Mouse (Mus musculus) layer of hippocampus, adult 9-10 months (tissue): ENCODE measurements around the gene Trp53inp2.
A peak's percentile ranks its signal among the peaks of the same experiment; 100 is the strongest.

Source experiments
- DNase-seq: peaks from one replicate; pipeline ENCODE4 v3.0.0; 2022; ENCODE audit warnings: low spot score

The Trp53inp2 gene

DNA sequence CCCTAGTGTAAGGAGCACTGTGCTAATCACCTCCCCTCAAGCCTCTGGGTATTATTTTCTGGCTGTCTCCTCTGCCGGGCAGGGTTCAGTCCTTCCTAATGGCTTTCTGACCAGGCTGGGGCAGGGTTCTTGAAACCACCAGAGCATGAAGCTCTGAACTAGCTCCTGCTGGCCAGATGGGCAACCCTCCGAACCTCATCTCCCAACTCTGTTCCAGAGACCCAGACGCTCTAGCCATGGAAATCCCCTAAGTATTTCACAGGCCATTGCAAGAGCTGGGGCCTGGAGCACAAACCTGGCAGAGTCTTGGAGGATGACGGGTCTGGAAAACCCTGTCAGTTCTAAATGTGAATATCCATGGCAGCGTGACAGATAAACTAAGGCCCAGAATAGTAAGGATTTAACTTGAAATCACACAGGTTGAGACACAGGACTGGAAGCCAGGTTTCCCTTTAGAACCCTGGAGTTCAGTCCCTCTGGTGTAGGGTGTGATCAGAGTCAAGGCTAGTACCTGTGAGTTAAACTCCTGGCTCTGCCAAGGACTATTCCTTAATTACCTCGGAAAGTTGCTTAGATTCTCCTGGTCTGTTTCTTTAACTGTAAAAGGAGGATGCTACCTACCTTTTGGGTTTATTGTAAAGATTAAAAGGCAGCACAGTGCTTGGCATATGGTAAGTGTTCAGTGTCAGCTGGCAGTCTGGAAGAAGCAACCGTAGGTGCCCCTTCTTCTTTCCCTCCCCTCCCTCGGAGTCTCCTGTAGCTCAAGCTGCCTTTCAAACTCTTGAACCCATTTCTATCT, at the start of gene Trp53inp2:
Gene Trp53inp2, plus strand, starts transcription at position 799 of the 799 bp plus-strand sequence.
- no peak for DNase-seq

DNA sequence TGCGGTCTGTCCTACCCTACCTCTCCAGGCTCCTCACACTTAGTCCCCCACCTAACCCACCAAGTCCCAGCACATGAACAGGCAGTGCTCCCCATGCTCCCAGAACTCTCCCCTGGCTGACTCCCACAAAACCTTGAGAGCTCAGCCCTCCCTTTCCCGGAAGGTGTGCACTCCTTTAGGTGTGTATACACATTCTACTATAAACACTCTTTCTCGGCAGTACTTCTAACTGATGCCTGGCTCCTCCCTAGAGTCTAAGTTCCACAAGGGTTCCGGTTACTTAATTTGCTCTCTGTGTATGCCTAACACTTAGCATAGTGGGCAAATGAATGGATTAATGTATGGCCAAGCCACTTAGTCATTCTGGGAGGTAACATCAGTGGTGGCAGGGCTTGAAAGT, 49.5 kb upstream of the Trp53inp2 start:
- DNase-seq, result no peak

DNA sequence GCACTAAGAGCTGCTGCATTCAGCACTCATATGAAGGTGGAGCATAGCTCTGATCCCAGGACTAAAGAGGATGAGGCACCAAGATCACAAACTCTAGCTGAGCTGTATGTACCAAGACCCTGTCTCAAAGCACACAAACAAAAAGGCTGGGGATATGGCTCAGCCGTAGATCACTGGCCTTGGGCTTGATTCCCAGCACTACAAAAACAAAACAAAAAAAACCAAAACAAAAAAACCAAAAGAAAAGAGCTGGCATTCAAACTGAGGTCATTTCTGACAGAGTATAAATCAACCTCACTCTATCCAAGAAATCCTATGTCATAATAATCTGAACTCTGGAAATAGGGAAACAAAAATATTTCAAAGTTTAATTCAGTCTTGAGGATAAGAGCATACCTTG, 47.4 kb upstream of the Trp53inp2 start:
- no peak for DNase-seq

DNA sequence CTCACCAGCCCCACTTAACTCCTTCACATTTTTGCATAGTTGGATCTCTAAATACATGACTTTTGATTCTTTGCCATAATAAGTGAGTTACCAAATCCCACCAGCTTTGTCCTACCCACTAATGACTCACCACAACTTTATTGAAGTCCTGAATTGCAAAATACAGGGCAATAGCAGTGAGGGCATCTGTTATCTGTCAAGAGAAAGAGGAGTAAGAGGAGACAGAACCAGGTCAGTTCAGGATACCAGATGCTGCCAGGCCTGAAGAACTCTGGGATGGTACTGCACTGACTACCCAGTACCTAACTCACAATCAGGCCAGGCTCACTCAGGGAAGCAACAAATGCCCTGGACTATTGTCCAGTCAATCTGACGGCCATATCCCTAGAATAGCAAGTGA, 45.6 kb upstream of the Trp53inp2 start:
- DNase-seq, result no peak

DNA sequence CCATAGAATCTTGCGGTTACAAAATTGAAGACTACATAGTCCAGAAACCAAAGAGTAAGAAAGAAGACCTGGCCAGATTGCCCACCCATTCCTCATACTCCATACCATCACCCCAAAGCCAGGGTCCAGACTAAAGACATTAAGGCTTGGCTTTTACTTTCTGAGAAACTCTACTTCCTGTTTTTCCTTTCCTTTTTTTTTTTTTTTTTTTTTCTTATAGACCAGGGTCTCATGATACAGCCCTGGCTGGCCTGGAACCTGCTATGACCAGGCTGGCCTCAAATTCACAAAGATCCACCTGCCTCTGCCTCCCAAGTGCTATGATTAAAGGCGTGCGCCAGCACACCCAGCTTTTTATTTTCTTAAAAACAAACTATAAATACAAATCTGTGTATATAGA, 44.6 kb upstream of the Trp53inp2 start:
- DNase-seq, result no peak

DNA sequence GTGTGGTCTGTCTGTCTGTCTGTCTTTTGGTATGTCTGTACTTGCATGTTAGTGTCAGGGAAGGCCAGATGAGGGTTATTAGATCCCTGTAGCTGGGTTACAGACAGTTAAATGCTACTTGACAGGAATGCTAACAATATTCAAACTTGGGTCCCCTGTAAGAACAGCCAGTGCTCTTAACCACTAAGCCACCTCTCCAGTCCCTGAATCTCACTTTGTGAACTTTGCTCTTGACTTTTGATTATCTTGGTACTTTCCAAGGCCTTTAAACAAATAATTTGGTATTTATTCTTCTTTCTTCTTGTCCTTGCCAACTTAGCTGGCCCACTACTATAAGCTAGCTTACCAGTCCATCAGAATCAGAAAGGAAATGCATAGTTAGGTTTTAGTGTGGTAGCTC, 40.7 kb upstream of the Trp53inp2 start:
- no peak for DNase-seq

DNA sequence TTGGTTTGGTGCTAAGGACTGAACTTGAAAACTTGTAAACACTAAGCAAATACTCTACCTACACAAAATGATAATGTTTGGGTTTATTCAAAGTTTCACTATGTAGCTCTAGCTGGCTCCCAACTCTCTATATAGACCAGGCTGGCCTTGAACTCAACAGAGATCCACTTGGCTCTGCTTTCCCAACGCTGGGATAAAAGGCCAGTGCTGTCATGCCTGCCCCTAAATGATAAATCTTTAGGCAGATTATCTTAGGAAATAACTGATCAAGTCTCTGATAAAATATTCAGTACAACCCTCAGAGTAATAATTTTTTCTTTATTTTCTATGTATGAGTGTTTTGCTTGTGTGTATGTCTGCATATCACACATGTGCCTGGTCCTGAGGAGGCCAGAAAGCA, 34.2 kb upstream of the Trp53inp2 start:
- no peak for DNase-seq

DNA sequence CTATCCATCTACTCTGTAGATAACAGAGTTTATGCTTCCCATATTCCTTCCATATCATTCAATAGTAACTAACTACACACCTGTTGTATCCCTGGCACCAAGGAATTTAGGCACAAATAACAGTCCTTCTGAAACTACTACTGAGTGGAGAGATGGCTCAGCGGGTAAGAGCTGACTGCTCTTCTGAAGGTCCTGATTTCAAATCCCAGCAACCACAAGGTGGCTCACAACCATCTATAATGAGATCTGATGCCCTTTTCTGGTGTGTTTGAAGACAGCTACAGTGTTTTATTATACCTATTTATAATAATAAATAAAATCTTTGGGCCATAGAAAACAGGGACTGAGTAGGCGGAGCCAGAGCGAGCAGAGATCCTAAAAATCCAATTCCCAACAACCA, 26.5 kb upstream of the Trp53inp2 start:
- DNase-seq, result no peak

DNA sequence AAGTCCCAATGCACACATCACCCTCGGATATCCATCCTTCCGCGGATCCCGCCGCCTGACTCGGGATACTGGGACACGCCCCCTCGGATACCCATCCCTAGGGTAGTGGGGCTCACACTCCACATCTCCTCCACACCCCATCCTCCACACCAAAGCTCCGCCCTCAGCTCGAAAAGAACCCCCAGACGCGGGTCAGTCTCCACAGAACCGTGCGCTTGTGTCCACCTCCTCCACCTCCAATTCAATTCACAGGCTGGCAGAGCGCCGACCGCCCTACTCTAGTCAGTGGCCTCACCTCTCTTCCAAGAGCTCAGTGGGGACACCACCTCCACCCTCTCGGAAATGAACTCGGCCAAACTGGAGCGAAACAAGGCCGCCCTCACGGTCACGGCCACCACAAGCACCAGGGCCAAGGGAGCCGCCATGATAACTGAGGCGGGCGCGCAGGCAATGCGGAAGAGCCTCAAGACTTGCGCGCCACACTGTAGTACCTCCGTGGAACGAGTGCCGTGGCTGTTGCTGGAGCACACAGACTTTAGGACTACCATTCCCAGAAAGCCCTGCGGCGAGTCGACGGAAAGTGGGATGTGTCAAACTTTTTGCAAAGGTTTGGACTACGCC, 23.8 kb upstream of the Trp53inp2 start, which contains the start of gene Pigu:
Gene Pigu, minus strand, starts transcription at position 460 of the 621 bp plus-strand sequence.
- peak; percentile 87 for DNase-seq

DNA sequence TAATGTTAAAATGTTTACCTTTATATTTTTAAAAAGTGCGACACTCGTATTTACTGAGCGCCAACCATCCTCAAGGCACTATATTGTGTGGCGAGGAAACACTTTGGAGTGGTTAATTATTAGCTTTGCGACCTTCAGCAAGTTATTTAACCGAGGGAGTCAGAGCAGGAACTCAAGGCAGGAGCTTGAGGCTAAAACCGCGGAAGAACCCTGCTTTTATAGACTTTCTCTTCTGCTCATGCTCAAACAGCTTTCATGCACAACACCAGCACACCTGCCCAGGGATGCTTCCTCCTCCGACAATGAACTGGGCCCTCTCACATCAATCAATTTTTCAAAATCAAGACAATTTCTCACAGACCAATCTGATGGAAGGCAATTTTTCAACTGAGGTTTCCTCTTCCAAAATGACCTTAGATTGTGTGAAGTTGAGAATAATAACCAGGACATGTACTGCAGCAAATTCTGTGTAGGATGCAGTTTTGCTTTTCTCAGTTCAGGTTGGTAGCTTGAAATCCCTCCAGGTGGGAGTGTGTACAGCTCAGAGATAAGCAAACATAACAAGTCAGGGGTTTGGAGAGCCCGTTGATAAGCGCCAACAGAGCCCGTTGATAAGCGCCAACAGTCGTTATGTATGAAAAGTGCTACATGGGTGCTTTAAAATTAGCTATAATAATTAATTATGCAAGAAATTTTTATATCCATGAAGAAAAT, 23.0 kb upstream of the Trp53inp2 start:
- DNase-seq, result no peak

DNA sequence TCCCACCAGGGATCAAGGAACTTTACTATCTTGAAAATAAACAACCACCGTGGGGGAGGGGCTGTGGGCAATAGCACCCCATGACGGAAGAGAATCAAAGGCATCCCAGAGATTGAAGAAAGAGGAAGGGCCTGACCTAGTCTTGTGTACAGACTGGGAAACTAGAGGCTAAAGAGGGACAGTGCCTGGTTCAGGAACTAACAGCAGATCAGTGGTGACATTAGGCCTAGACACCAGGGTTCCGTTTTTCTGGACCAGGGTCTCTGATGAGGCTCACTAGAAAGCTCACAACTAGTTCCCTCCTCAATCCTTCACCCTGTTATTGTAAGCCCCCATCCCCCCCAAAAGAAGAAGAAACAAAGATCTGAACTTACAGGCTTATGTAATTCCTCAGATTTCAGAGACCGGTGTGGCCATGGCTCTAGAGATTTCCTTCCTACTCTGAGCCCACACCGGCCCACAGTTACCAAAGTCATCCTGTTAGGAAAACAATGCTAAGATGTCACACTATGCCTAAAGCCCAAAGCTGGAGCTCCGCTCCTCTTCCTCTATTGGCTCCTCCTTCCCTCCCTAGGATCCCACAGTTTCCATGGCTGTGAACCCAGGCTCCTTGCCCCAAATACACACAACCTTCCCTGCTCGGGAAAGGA, 13.1 kb upstream of the Trp53inp2 start:
- no peak for DNase-seq

DNA sequence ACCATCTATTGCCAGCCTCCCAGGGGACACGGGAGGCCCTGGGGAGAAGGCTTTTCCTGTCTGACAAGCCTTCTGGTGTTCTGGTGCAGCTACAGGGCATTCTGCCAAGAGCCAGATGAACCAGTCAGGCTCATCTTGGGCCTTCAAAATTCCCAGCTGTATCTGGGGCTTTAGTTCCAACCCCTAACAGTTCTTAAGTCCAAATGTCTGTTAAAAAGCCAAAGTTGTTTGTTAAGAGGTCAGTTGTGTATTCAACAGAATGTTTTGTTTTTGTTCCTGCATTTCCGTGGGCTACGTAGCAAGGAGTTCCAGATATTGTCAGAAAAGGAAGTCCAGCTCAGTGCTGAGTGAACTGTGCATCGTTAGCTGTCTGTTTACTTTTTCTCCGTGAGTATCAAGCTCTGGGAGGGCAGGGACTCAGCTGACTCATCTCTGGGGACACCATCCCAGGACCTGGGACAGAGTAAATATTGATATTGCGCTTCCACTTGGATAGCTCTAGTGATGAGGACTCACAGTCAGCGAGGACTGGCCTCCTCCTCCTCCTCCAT, 11.5 kb upstream of the Trp53inp2 start:
- no peak for DNase-seq

DNA sequence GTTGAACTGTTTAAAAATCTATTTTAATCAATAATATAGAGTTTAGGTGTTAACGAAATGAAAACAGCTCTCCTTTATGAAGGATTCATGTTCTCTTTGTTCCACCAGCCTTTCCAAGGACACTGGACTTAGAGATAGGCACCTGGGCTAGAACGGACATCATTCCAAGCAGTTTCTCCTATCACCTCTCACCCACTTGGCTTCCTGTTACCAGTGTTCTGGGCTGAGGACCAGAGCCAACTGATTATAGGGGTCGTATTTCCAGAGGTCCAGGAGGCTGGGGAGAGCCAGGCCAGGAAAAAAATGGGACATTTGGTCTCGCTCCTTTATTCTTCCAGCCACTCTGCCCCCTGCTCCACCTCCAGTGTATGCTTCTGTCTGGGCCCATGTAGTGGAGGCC, 8.4 kb upstream of the Trp53inp2 start:
- DNase-seq, result no peak

DNA sequence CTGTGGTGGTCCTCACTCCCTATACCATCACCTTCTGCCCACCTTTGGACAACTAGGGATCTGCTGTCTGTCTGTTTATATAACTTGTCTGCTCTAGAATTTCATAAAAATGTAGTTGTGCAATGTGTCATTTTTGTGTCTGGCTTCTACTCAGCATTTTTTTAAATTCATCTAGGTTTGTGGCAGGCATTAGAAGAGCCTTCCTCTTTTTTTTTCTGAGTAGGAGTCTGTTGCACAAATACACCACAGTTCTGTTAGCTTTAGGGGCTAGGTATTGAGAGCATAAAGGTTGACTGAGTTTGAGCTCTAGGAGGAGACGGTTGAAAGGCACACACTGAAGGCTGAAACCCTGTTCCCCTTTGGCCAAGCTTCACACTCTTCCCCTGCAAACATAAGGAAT, 7.6 kb upstream of the Trp53inp2 start:
- no peak for DNase-seq

DNA sequence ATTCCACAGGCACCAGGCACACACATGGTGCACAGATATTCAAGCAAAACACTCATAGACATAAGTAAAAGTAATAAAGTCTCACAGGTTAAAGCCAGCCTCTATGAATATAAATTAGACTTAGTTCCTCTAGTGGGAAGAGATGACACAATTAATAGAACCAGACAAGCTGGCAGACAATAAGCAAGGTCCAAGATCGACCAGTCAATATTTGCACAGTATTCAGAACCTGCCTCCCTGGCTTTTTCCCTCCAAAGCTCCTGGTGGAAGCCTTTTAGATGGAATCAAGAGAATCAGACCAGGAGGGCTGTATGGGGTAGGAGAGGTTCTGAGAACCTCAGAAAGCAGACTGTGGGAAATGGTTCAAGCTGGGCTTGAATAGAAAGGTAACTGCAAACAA, 7.0 kb upstream of the Trp53inp2 start:
- DNase-seq, result no peak

DNA sequence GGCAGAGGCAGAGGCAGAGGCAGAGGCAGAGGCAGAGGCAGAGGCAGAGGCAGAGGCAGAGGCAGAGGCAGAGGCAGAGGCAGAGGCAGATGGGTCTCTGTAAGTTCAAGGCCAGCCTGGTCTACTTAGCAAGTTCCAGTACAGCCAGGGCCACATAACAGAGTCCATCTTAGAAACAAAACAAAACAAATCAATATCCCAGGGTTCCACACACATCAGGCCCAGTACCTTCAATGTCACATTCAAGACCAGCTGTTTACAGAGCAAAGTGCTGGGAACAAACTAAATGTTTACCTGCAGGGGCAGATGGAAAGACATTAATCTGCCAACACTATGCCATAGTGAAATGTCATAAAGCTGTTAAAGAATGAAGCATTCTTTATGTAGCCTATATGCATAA, 6.3 kb upstream of the Trp53inp2 start:
- no peak for DNase-seq

DNA sequence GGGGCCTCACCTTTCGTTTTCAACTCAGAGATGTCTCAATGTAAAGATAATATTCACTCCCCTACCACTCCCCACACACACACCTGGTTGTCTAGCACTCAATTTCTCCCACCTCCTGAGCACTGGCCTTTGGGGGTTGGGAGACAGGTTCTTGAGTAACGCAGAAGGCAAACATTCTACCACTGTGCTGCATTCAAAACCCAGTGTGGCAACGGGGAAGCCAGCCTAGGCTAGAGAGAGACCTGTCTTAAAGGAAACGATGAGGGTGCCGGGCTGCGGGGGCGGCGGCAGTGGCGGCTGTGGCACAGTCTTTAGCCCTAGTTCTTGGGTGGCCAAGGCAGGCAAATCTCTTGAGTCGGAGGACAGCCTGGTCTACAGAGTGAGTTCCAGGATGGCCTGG, 4.7 kb upstream of the Trp53inp2 start:
- no peak for DNase-seq

DNA sequence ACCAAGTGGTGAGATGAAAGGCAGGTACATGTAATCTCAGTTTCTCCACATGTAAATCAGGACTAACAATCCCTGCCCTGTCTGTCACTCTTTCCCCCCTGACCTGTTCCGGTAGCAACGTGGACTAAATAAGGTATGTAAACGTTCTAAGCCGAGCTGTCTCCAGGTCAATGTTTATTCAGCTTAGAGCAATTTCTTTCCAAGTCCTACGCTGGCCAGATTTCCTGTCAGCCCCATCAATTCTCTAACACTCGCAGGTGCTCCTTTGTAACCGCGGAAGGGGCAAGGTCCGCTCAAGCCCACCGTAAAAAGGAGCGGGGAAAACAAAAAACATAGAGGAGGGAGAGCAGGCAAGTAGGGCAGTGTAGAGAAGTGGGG, 190 bp downstream of the Trp53inp2 start:
- no peak for DNase-seq

DNA sequence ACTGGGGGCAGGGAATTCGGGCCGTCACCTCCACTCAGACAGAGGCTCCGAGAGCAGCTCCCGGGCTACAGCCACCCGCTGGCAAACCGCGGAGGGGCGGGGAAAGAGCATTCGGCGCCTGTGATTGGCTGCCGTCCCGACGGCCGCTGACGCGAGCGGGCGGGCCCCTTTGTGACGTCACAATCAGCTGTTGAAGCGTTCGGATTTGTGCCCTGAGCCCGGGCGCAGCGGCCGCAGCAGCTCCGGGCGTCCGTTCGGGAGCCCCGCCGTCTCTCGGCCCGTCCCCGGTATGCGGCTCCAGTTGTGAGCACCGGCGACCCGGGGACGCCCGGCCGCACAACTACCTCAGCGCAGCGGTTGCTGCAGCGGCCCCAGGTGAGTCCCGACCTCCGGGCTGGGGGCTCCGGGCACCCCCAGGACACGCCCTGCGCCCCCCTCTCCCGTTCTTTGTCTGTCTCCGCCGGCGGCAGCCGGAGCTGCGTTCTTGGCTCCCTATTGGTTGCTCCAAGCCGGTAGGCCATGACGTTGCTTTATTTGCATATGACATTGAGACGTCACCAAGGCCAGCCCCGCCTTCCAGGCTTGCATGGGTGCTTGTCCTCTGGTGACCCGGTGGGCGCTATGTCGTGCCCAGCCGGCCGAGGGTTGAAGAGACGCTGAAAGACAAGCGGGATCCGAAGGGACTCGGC, 928 bp downstream of the Trp53inp2 start:
- DNase-seq, result peak; percentile 92

DNA sequence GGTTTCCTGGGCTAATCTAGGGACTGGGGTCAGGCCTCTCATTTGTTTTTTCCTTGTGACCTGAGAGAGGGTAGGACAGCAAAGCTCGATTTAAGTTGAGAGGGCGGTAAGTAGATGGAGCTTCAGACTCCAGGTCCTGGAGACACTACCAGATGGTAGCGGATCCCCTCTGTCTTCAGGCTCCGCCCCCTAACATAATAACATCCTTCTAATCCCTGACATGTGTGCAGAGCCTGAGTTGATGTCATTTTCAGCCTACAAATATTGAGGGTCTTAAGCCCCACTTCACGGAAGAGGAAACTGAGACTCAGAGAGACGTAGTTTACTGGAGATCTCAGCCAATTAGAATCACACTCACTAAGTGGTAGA, 1.5 kb downstream of the Trp53inp2 start:
- DNase-seq, result no peak

DNA sequence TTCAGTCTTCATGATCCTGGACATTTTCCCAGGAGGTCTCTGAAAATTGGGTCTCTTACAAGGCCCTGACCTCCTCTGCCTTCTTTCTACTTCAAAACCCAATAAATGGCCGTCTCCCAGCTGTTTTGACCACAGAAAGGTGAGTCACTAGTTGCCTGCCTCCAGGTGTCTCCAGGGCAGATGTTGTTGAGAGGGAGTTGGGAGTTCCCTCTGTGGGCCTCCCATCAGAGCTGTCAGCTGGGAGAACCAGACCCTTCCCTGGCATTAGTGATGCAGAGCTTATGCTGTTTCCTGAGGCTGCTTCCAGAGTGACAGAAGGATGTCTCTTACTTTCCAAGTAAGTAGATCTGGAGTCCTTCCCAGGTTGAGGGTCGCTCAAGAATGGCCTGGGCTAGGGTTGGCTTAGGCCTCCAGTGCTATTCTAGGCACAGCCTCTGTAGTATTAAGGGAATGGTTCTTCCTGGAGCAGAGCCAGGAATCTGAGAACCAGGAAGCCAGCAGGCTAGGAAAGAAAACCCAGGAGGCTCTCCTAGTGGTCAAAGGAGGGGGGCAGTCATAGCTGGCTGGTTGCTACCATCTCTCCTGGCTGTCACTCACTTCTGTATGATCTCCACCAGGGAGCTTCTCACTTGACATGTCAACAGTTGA, 2.1 kb downstream of the Trp53inp2 start:
- DNase-seq, result no peak
